Mouse (Mus musculus): Measurements from ENCODE around the gene Vmn1r86.

DNA sequence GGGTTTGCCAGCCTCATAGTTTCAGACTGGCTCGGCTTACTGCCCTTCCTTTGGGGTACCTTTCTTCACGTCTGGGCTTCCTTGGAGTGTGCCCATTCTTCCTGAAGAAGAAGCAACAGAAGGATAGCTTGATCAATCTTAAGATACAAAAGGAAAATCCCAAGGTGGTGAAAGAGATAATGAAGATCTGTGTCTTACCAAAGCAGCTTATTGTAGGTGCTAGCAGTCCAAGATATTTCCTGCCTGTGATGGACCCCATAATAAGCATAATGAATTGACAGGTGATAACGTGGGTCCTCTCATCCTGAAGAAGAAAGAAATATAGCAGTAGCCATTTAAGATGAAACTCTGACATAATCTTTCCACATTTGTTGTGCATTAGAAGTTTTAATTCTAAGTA, 24.6 kb downstream of the Vmn1r86 start, which contains the start of gene Vmn1r85:
- TF ChIP-seq CTCF (IDR thresholded peaks at IDR 0.05; ENCODE audit: borderline replicate concordance, control insufficient read depth, extremely low read depth, insufficient read depth, low read length, poor library complexity) (no peak), POLR2A (IDR thresholded peaks at IDR 0.05; ENCODE audit: control insufficient read depth, extremely low read depth, insufficient read depth, low read length, poor library complexity) (no peak)
